ENCODE assay signal across 11 mouse cellular contexts in the genomic region with DNA sequence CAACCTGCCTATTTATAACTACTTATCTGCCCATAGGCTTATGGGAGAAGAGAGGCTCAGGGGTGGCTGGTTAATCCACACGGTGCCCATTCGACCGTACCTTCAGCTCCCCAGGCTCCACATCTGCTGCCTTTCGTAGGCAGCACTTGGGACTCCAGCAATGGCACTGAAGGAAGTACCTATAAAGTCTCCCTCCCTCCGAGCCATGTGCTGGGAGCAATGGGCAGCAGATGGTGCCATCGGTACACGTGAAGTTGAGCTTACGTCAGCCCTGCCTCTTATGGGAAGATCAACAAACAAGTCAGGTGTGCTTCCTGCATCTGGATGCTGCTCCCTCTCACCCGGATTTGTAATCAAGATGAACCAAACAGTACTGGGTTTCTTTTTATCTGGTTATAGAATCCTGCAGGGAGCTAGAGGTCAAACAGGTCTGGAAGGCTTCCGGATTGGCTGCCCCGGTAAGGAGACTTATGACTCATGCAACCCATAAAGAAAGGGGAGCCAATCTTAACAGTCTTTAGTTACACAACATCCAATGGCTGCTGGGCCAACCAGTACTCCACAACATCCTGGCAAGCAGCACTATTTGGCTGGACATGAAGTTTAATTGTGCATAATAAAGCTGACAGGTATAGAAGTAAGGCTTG. TPM values are rescaled to one million over a fixed set of nuclear protein-coding genes. Genes with fewer than 3 reads are reported as not detected.
A peak's percentile ranks its signal among the peaks of the same experiment; 100 is the strongest.
DNase-seq lines count a peak whose midpoint lies in the region; ATAC-seq lines count a peak whose summit lies in the region.
"Had no signal": no experiment of that assay in that cellular context is flagged by ENCODE, and none has a peak within 500 bp of the region (broad histone marks: within the 10 kb centered on the region; RNA-seq: fewer than 3 reads in every experiment).

No protein-coding gene starts in this region.

- no peak for DNase-seq in cerebellum, postnatal 14 days
- DNase-seq in kidney, adult 9 months, result no peak
- peak; percentile 80 for DNase-seq in brain, adult 2 months (ENCODE audit: low read depth, low spot score)
- no peak for DNase-seq in right cerebral cortex, adult 2 months (ENCODE audit: low spot score in 2 of 2)
- DNase-seq: layer of hippocampus, postnatal 36 days had no signal

- peak; percentile 71 for ATAC-seq in cerebellum, adult (ENCODE audit: insufficient number of reproducible peaks, low FRiP score, low TSS enrichment)
- peak; percentile 85 for ATAC-seq in kidney, embryonic 16.5 days (ENCODE audit: low FRiP score, low TSS enrichment)
- ATAC-seq in megakaryocyte progenitor cell, adult 5-6 weeks (replicated peaks; ENCODE audit: poor library complexity), result 0 out of 2 replicates have a peak, but pooled peaks have one; percentile 23
- ATAC-seq in erythroblast, adult 5-6 weeks (replicated peaks; ENCODE audit: low FRiP score, poor library complexity, severe bottlenecking), result no peak

- no peak overlapping the region for H3K4me3 ChIP-seq in kidney, embryonic 16.5 days (ENCODE audit: low read length)
- H3K4me3 ChIP-seq: lung, embryonic 15.5 days; neural tube, embryonic 12.5 days had no signal

- no peak overlapping the region for H3K9ac ChIP-seq in kidney, embryonic 16.5 days (replicated peaks; ENCODE audit: low read length)
- H3K9ac ChIP-seq: lung, embryonic 15.5 days; neural tube, embryonic 12.5 days had no signal

- H3K4me2 ChIP-seq in kidney, embryonic 16.5 days (replicated peaks; ENCODE audit: low read depth, low read length), result no peak overlapping the region
- H3K4me2 ChIP-seq: lung, embryonic 15.5 days; neural tube, embryonic 12.5 days had no signal

- H3K9me3 ChIP-seq in kidney, embryonic 16.5 days (ENCODE audit: low read length), result no peaks in the 10 kb centered on the region
- H3K9me3 ChIP-seq: lung, embryonic 15.5 days; neural tube, embryonic 12.5 days had no signal

- H3K27ac ChIP-seq in kidney, embryonic 16.5 days (ENCODE audit: low read length), result 0 out of 2 replicates have a peak overlapping the region, but pooled peaks have one; percentile 17
- H3K27ac ChIP-seq: lung, embryonic 15.5 days; neural tube, embryonic 12.5 days had no signal

- H3K4me1 ChIP-seq in kidney, embryonic 16.5 days (ENCODE audit: insufficient read depth, low read length), result peaks cover 7% of the 10 kb centered on the region; the same call in 1 of the 2 replicates
- H3K4me1 ChIP-seq: lung, embryonic 15.5 days; neural tube, embryonic 12.5 days had no signal

- H3K36me3 ChIP-seq in kidney, embryonic 16.5 days (ENCODE audit: insufficient read depth, low read length), result peaks cover 6% of the 10 kb centered on the region; the same call in 1 of the 2 replicates

- H3K27me3 ChIP-seq in kidney, embryonic 16.5 days (ENCODE audit: insufficient read depth, low read length), result no peaks in the 10 kb centered on the region
- H3K27me3 ChIP-seq: lung, embryonic 15.5 days; neural tube, embryonic 12.5 days had no signal

- WGBS in kidney, embryonic 16.5 days, result 40% methylated on average over 11 of the region's 11 CpGs

RNA-seq across cellular contexts. Expression of a gene that starts 34.2 kb away (rescaled TPM):
- 8.1 and 9.1 TPM in 2 replicates for polyA plus RNA-seq in kidney, embryonic 16.5 days (2015; fragmentation: Nextera tagmentation; extraction: Ambion mirVana)
- total RNA-seq in megakaryocyte progenitor cell, adult 5-6 weeks (2015), result 32.9 and 42.8 TPM in 2 replicates
- 65.5 and 71.5 TPM in 2 replicates for total RNA-seq in megakaryocyte progenitor cell, adult 5-6 weeks (2017)
- 12.3 and 12.5 TPM in 2 replicates for total RNA-seq in erythroblast, adult 5-6 weeks (2015; ENCODE audit: low replicate concordance)
- 10.3 and 12.3 TPM in 2 replicates for total RNA-seq in erythroblast, adult 5-6 weeks (2017; ENCODE audit: low replicate concordance)
